Mouse (Mus musculus): ENCODE data around the gene Gm14137.

Gene Gm14137

DNA sequence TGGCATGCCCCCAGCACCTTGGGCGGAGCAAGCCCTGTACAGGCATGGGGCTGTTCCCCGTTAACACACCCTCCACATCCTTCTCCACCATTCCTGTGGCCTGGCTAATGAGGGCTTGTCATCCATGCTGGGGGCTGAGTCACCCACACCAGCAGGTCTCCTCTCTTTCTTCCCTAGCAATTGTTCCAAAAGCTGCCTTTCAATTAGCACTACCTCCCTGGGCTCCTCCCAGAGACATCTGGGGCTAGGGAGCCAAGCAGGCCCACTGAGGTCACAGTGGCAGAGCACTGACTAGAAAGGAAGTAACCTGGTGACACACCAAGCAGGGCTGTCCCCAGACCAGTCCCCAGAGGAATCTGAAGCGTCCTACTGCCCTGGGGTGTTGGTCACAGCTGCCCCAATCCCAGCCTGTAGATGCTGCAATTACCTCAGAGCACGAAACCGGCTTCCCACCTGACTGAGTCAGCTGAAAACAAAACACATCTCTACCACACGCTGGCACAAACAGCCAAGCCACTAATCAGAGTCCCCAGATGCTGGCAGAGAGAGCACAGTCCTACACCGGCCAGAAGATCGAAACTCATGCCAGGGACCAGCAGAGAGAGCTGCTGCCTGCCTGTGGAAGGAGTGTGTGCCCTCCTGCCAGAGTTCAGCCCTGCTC, at the start of gene Gm14137:
Gm14137 (plus strand) TSS at position 519 of the 661 bp plus-strand sequence.
- in situ Hi-C loops (cut with MboI, MseI): no loop called here

DNA sequence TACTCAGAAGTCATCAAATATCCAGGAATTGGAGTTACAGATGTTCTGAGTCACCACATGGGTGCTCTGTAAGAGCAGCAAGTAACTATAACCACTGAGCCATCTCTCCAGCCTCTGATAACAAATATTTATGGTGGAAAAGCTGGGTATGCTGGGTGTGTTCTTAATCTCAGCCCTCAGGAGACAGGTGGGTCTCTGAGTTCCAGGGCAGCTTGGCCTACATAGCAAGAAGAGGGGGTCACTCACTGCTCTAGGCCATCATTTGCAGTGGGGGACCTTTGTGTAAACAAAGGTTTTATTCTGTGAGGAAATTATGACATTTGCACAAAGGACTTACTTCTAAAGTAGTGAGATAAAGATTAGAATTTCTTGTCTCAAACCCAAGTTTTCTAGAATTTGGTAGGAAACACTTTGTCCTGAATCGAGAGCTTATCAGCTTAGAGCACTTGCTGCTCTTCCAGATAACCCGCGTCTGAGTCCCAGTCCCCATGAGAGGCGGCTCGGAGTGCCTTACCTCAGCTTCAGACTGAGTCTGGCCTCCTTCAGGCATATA, 37.9 kb upstream of the Gm14137 start:
- in situ Hi-C loops (cut with MboI, MseI): loop anchor here (25.0 kb wide), 1 partner anchor 1201 kb away; no protein-coding TSS in a partner anchor

DNA sequence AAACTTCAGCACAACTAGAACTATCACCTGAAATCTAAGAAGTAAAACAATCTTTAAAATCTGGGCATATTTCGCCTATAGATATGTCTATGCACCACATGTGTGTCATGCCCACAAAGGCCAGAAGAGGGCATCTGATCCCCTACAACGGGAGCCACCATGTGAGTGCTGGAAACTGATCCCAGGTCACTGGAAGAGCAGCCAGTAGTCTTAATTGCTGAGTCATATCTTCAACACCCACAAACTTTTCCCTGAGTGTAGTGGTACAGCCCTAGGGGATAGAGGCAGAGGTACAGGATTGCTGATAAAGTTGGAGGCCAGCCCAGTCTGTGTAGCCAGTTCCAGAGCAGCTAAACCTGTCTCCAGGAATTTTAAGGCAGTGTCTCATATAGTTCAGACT, 29.1 kb upstream of the Gm14137 start:
- in situ Hi-C loops (cut with MboI, MseI): loop anchor here (5.0 to 25.0 kb wide), 2 partner anchors 42 to 1192 kb away; no protein-coding TSS in a partner anchor

DNA sequence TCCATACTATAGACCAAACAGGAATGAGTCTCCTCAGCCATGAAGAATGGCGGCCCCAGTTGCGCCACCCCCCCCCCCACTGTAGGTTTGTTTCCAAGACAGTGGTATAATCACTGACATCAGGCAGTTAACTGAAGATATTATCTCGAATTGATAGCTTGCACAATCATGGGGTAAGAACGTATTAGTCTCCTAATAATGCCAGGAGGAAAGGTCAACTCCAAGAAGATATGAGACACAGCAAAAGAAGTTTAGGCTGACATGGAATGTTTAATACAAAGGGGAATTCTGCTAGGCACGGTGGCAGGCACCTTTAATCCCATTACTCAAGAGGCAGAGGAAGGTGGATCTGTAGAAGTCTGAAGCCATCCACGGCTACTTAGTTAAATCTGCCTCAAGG, 27.9 kb upstream of the Gm14137 start:
- in situ Hi-C loops (cut with MboI, MseI): loop anchor here (5.0 to 25.0 kb wide), 2 partner anchors 41 to 1191 kb away; no protein-coding TSS in a partner anchor

DNA sequence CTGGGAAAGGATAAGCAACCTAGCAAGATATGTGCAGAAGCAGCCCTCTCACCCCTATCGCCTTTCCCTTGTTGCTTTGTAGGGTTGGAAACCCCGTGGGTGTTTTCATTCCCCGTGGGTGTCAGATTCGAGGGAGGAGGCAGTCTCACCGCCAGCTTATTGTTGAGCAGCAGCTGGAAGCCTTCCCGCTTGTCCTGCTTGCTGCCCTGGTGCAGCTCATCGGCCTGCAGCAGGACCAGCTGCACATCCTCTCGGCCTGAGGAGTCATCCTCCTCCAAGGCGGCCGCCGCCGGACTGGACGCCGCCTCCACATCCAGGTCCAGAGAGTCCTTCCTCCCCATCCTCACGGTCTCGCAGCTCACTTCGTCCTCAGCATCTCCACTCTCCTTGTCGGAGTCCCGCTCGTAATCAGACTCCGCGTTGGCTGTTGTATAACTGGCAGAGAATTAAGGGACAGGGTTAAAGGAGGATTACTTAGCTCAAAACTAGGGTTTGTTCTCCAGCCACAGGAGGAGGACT, 27.1 kb upstream of the Gm14137 start:
- in situ Hi-C loops (cut with MboI, MseI): loop anchor here (5.0 to 25.0 kb wide), 2 partner anchors 40 to 1190 kb away; no protein-coding TSS in a partner anchor

DNA sequence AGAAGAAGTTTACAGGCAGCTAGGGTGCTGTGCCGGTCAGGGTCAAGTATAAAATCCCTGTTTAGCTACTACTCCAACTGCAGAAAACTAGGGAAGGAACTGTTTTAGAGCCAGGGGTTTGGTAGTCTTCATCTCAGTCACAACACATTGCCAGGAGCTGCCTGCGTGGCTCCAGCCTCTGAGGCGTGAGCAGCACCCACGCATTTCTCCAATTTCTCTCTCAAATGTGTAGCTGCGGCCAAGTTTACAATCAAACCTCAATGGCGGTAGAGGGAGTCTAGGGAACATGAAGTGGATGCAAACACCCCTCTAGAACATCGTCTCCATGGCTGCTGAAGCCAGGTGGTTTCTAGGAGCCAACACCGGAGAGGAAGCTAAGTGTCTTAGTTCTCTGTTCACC, 26.5 kb upstream of the Gm14137 start:
- in situ Hi-C loops (cut with MboI, MseI): loop anchor here (5.0 to 25.0 kb wide), 2 partner anchors 40 to 1190 kb away; no protein-coding TSS in a partner anchor

DNA sequence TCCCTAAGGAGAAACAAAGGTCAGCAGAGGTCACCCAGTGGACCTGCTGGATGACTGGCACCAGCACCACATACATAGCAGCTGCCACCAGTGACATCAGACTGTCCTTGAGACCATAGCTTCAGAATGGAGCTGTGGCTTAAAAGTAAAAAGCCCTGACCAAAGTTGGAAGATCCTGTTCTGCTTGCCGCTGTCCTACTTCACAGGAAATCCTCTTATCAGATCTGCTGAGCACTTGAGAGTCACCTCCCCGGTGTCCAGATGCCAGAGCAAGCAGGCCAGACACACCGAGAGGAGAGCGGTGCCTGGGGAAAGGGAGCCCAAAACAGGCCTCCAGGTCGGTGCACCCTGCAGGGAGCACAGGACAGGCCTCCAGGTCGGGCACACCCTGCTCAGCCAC, 22.1 kb upstream of the Gm14137 start:
- in situ Hi-C loops (cut with MboI, MseI): loop anchor here (5.0 kb wide), 1 partner anchor 35 kb away; no protein-coding TSS in a partner anchor

DNA sequence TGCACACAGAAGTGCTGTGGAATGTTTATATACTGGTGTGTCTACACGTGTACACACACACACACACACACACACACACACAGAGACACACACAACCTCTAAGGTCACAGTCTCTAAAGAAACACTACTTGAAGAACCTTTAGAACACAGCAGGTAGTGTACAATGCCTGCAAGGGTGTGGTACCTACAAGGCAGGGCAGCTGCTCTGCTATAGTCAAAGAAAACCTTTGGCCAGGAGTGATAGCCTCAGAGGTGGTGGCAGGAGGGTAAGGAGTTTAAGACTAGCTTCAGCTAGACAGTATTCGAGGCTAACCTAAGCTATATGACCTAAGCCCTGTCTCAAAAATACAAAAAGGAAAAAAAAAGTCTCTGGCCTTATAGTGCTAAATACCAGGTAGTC, 19.6 kb upstream of the Gm14137 start:
- in situ Hi-C loops (cut with MboI, MseI): loop anchor here (5.0 kb wide), 1 partner anchor 37 kb away; no protein-coding TSS in a partner anchor

DNA sequence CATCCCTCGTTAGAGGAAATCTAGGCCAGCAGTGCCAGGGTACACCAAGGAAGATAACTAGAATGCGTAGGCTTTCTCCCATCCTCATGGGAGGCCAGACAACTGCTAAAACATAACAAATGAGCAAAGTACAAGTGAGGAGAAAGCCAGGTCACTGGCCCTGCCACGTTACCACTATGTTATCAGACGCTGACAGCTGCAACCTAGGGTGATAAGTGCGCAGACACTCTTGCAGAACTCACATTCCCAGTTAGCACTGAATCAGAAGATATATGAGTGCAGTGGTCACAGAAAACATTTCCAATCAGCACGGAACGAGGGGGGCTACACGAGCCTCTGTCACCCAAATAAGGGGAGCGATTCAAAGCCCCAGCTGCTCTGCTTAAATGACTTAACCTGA, 18.9 kb upstream of the Gm14137 start:
- in situ Hi-C loops (cut with MboI, MseI): no loop called here

DNA sequence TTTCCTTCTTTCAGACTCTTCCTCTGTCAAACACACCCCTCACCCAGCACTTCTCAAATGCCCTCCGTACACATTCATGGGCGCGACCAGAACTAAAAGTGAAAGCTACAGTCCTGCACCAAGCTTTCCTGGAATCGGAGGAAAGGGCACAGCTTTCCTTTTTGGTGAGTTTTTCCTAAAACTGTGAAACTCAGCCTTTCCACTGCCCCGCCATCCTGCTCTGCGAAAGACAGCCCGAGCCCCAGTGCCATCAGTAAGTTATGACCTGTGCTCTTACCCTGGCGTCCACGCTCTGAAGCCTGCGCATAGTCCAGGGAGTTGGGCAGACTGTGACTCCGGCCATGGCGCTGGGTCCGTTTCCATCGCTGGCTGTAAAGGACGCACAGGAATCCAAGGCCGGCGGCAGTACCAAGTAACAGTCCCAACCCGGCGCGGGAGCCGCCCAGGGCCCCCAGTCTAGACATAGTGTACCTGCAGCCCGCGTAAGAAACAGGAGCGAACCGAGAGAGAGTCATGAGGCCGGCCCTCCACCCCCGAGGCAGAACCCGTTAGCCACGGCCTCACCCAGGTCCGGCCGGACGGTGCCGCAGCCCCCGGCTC, 18.1 kb upstream of the Gm14137 start:
- in situ Hi-C loops (cut with MboI, MseI): no loop called here

DNA sequence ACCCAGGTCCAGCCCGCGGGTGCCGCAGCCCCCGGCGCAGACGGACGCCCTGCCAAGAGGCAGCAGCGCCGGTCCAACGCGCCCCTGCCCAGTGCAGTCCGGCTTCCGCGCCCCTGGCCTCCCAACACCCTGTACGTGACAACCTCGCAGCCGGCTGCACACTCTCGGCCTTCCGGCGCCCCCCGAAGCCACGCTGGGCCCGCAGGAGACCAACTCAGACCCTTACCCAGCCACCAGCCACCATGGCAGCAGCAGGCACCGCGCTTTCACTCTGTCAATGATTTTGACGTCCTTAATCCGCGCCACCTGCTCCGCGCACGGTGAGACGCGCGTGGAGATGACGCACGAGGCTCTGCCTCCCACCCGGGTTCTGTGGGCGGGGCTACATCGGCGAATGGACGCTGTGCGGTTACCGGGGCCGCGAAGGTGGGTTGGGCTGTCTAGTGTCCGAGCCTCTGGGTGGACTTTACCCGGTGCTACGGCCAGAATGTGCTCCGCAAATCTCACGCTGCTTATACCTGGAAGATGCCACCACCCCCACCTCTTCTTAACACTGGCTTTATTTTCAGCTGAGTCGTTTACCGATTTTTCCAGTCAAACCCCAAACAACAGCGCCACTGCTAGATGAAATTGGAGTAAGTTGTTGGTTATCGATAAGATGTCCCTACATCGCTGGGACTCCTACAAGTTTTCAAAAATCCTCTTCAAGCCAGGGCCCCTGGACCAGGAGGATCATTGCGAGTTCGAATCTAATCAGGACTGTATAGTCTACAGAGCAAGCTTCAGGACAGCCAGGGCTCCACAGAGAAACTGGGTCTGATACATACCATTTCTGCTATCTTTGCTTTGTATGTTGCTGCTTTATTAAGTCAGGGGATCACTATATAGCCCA, 17.4 kb upstream of the Gm14137 start, which contains the start of gene Rmdn3:
Rmdn3 (minus strand) TSS at position 354 of the 892 bp plus-strand sequence.
- in situ Hi-C loops (cut with MboI, MseI): no loop called here

DNA sequence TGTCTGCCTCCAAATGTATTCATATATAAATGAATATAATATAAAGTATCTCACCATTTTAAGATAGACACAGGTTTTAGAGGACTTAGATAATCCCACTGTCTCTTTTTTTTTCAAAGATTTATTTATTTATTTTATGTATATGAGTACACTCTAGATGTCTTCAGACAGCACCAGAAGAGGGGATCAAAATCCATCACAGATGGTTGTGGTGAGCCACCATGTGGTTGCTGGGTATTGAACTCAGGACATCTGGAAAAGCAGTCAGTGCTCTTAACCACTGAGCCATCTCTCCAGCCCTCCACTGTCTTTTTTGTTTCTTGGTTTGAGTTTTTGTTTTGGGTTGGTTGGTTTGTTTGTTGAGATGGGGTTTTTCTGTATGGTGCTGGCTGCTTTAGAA, 16.5 kb upstream of the Gm14137 start:
- in situ Hi-C loops (cut with MboI, MseI): no loop called here

DNA sequence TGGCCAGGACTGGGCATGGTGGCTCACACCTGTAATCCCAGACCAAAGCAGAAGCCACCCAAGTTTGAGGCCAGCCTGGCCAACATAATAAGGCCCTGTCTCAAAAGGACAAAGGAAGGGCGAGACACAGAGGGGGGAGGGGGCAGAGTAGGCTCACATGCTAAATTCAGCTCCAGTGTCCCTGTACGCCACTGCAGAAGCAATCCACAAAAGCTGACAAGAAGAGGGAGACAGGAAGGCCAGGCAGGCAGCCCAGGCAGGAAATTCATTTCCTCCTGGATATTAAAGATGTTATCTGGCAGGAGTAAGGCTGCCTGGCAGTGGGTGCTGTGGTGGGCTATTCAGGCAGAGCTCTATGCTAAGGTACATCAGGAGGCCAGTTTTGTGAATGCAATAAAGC, 13.1 kb upstream of the Gm14137 start:
- in situ Hi-C loops (cut with MboI, MseI): no loop called here

DNA sequence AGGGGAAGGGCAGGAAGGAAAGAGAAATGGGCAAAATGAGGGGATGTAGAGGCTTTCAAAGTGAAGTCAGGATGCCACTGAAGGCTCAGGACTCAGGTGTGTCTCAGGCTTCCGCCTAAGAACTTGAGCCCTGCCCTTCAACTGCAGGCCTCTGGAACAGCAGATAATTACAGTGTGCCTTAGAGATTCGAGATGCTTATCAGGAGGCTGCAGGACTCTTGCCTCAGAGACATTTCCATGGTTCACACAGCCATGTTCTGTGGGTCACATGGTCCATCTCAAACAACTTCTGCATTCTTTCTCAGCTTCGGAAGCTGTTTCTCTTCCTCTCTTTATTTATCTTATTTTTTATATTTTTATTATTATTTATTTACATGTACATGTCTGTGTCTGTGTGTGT, 11.2 kb upstream of the Gm14137 start:
- in situ Hi-C loops (cut with MboI, MseI): no loop called here

DNA sequence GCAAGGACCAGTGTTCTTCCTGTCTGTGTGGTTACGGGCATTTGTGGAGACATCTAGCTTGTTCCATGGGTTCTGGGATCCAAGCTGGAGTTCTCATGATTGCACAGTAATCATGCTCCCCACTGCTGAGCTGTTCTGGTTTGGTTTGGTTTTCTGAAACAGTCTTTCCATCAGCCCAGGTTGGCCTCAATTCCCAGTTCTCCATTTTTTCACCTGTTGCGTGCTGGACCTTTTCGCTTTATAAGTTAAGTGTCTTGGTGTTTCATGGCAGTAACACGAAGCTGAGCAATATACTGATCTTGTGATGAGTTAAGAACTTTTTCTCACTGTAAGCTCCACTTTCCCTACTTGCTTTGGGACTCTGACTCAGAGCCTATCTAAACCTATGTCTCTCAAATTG, 10.3 kb upstream of the Gm14137 start:
- in situ Hi-C loops (cut with MboI, MseI): no loop called here

DNA sequence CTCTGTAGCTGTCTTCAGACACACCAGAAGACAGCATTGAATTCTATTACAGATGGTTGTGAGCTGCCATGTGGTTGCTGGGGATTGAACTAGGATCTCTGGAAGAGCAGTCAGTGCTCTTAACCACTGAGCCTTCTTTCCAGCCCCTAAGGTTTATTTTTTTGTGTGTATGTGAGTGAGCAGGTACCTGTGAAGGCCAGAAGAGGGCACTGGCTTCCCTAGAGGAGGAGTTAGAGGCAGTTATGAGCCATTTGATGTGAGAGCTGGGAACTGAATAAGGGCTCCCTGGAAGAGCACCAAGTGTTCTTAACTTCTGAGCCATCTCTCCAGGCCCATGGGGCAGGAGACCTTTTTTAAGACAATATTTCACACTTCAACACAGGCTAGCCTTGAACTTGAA, 8.9 kb upstream of the Gm14137 start:
- in situ Hi-C loops (cut with MboI, MseI): no loop called here

DNA sequence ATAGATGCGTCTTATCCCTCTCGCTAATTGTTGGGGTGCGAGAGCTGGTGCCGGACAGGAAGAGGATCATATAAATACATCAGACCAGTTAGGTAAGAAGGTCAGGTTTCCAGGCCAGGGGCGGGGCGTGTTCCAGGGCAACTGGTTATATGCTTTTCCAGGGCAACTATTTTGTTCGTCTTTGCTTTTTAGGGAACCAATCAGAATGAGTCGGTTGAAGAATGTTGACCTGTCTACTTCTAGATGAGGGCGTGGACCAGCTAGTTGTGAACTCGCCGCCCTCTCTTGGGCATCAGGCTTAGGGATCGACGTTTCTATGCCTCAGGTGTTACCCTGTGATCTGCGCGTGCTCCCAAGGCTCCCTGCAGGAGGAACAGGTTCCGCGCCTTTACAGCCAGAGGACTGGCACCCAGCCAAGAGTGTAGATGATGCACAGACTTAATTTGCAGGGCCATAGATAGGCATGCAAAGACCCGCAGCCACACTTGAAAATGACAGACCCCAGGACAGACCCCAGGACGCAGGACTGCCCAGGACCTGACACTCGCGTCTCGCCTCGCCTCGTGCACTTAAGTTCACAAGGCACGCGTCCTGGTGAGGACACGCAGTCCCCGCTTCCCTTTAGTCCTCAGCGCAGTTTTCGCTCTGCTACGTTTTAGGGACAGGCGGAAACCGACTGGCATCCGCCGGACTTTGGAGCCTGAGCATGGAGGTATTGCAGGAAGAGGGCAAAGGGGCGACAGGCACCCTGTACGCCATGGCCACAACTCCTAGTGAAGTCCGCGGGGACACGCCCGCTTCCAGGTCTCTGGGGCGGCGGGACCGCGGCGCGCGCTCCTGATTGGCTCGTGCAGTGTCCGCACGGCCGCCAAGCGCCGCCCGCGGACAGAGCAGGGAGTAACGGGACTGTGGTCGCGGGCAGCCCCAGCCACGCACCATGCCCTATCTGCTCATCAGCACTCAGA, 7.1 kb upstream of the Gm14137 start, which contains the start of gene Gchfr:
Gchfr (plus strand) TSS at position 873 of the 965 bp plus-strand sequence.
- in situ Hi-C loops (cut with MboI, MseI): no loop called here

DNA sequence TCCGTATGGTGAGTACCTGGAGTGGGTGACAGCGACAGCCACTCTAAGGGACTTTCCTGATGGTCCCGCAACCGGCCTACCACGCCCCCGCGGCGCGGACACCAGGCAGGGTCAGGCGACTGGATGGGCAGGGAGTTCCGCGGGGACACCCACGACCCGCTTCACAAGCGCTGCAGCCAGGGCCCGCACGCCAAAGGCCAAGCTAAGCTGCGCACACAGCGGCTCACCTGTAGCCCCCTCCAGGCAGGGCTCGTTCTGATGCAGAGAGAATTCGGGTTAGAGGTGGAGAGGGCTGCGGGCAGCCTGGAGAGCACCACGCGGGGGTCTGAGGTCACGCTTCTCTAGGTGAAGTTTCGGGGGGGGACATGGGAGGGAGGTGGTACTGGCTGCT, 6.4 kb upstream of the Gm14137 start:
- in situ Hi-C loops (cut with MboI, MseI): no loop called here

DNA sequence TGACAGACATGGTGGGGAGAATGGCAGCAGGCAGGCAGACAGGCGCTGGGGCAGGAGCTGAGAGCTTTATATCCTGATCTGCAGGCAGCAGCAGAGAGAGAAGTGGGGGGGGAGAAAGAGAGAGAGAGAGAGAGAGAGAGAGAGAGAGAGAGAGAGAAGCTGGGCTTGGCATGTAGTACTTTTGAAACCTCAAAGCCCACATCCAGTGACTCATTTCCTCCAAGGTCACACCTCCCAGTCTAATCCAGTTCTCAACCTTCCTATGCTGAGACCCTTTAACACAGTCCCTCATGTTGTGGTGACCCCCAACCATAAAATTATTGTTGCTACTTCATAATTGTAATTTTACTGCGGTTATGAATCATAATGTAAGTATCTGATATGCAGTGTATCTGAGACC, 4.0 kb upstream of the Gm14137 start:
- in situ Hi-C loops (cut with MboI, MseI): no loop called here

DNA sequence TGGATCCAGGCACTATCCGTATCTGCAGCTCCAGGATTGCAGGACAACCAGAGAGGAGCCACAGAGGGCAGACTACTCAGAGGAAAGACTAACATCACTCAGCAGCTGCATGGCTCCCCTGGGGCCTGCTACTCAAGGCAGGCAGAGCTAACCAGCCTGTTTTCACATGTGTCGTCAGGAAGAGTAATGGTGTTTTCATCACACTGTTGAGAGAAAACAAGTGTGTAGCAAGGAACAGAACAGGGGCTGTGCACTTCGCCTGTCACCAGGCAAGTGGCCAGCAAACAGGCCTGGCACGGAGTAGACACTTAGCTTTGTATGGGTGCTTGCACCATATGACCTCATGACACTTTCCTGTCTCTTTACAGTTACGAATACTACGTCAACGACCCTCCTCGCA, 2.7 kb upstream of the Gm14137 start:
- in situ Hi-C loops (cut with MboI, MseI): no loop called here
